Mouse (Mus musculus): ENCODE data around the gene Dnmt3b.
"Not testable (repeated sequence)": the region's sequence is repeated elsewhere in the genome, so short reads cannot be mapped to it uniquely, and the experiment has no call there.

The Dnmt3b gene

DNA sequence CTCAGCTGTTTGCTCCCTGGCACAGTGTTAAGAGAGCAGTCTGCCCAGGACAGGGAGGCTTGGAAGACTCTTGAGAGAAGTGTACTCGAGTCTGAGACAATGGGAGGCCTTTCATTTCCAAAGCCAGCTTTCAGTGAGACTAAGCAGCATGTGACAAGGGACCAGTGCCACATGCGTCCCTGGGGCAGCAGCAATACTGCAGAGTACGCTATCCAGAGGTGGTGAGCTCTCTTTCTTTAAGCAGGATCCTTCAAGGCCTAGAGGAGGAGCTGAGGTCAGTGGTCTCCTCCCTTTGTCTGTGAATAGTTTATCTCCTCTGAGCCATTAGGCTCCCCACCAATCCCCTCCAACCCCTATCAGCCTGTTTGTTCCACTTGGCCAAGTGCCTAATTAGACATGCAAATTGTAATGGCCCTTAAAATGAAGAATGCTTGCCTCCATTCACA is 63.4 kb downstream of the Dnmt3b start:
- no peak for DNase-seq (ENCODE audit: low spot score)

DNA sequence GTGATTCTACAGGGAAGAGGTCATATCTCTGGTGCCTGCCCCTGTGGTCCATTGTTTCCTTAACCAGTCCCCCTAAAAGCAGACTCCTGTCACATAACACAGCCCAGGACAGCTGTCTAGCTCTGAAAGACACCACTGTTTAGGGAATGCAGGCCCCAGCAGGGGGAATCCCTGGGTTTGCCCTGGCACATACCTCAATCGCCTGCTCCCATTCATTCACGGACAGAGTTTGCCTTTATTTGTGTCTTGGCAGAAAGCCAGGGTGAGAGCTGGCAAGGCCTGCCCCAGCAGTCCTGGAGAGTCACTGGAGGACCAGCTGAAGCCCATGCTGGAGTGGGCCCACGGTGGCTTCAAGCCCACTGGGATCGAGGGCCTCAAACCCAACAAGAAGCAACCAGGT is 64.0 kb downstream of the Dnmt3b start:
- no peak for DNase-seq (ENCODE audit: low spot score)

DNA sequence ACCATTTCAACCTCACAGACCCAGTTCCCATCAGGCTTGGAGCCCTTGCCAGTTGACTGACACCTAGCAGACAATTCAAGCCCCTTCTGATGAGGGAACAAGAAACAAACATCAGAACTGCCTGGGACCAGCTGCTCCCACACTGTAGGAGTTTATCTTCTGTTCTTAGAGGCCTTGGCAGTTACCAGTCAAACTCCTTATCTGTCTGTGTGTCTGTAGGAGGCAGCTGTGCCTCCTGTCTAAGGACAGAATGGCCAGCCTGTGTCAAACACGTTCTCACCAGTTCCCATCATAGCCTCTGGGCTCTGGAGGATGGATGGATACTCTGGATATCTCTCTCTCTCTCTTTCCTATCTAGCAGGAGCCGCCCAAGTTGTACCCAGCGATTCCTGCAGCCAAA is 68.6 kb downstream of the Dnmt3b start:
- DNase-seq (ENCODE audit: low spot score): not testable (repeated sequence)

DNA sequence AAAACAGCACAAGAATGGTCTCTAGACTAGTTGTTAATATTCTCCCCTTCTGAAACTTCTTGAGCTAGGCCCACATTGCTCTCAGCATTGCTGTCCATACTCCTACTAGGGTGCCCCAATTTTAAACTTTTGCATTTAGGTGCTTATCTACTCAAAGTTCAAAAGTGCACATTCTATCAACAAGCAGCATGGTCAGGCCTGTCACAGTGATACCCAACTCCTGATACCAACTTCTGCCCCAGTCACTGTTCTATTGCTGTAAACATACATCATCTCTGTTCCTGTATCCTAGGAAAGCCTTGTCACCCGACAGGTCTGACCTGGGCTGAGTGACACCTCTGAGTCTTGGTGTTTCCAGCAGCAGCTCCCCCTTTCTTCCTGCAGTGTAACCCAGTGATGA is 73.8 kb downstream of the Dnmt3b start:
- no peak for DNase-seq (ENCODE audit: low spot score)

DNA sequence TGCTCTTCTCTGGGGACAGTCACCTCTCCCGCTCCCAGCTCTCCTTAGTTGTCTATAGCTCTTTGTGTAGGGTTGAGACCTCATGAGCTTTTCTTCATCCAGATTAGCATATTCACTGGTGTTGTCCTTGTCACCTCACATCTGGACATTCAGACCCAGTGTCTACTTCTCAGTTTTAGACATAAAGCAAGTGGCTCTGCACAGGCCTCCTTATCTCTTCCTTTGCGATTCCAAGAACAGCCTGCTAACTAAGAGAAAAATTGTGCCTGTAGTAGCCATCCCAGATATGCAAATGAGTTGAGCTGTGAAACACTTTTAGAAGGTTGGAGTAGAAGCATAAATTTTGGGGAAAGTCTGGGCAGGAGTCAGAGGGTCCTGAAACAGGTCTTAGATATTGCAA is 75.2 kb downstream of the Dnmt3b start:
- no peak for DNase-seq (ENCODE audit: low spot score)

DNA sequence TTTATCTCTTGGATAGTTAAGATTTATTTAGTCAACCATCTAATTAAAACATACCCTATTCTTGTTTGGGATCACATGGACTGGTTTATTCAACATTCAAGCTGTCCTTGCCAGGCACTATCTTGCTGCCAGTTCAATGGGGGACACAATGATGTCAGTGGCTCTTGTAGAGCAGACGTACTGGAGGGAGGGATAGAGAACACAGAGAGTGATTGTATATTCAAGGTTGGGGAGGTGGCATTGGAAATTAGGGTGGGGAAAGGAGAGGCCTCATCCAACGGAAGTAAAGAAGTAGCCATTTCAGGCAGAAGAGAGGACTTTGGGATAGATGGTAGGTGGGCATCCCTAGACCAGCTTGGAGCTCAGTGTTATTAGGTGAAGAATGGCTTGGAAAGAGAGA is 75.6 kb downstream of the Dnmt3b start:
- no peak for DNase-seq (ENCODE audit: low spot score)

DNA sequence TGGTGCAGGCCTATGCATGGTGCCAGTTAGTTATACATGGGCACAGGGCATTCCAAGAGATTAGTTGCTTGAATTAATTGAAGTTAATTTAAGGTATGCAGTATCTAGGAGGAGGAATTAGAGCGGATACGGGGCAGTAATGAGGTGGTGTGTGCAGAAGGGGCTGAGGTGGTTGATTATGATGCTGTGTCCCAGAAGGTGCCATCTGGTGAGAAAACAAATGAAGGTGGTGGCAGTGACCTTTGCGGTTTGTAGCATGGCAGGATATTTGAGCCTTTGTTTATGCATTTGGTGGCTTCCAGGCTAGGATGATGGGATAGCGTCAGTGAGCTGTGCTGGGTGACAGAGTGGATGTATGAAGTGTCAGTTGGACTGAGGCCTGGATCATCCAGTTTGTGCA is 76.0 kb downstream of the Dnmt3b start:
- no peak for DNase-seq (ENCODE audit: low spot score)

DNA sequence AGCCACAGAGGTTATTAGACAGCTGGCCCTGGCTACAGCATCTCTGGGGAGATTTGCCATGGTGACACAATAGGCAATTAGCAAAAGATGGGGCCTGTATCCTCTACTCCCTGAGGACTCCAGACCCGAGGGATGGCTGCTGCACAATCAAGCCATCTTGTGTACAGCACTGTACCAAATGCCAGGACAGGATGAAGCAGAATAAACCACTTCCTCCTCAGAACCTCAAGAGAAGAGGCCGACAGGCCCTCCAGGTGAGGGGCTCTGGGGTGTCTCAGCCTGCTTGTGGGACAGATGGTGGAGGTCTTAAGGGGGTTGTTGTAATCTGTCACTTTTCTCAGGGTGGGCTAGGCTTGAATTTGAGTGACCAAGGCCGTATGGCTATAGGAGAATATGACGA is 84.8 kb downstream of the Dnmt3b start:
- no peak for DNase-seq (ENCODE audit: low spot score)
